Mouse (Mus musculus) frontal cortex, postnatal 14 days (tissue): Measurements from ENCODE around the gene Clasp2.
A peak's percentile ranks its signal among the peaks of the same experiment; 100 is the strongest.

Experiments used
- DNase-seq, 2 experiments: peaks; one replicate each; pipeline ENCODE4 v3.0.0; 2022; ENCODE audit warnings: low spot score in 2 of 2

The Clasp2 gene

DNA sequence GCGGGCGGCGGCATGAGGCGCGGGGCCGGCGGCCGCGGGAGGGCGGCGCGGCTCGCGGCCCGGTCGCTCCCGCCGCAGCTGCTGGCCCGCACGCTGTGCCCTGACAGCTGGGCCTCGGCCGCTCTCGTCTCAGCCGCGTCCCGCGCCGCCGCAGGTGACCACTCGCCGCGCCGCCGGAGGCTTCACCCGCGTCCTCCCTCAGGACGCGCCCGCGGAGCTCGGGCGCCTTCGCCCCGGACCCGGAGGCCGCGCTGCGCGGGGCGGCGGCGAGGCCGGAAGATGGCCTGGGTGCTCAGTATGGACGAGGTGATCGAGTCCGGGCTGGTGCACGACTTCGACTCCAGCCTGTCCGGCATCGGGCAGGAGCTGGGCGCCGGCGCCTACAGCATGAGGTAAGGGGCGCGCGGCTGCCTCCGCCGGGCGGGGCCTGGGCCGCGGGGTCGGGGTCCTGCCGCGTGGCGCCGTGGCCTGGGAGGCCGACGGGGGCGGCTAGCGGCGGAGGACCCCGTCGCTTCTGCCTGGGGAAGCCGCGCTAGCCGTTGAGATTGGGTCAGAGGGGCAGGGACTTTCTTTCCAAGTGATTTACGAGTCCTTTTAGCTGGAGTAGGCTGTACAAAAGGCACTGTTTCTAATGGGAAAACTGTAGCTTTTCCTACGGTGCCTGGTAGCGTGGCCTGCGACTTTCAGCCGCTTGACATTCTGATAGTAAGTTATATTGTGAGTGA, 190.3 kb downstream of the Clasp2 start:
- peak in 1 of 2 experiments; percentile 15 for DNase-seq

DNA sequence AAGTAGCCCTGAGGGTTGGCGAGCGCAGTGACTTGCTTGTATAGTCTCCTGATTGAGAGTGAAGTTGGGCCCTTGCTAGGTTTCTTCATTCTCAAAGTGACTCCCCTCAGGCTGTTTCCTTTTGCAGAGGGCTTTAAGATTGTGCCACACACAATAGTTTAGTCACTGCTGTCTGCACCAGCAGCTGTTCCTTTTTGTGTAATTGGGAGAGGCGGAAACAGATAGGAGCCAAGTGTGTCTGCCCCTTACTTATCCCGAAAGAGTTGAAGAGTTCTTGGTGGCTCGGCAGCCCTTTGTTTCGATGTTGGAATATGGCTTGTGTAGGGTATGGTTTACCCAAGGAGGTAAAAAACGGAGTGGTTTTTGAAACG, 190.8 kb downstream of the Clasp2 start:
- no peak for DNase-seq

DNA sequence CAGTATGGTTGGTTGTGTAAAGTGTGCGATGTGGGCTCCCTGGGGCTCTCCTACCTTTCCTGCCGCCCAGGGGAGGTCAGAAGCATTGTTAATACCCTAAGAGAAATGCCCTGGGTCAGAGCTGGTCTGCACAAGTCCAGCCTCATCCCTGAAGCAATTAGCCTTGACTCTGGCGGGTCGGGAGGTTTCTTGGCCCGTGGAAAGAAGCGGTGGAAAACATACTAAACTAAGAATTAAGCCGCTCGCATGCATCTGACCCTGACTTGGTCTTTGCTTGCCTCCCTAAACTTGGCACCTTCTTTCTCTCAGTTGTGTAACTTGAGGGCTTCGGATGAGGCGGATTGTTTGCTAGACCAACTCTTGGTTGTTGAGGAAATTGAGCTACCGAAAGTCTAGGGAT, 191.2 kb downstream of the Clasp2 start:
- DNase-seq: no peak

DNA sequence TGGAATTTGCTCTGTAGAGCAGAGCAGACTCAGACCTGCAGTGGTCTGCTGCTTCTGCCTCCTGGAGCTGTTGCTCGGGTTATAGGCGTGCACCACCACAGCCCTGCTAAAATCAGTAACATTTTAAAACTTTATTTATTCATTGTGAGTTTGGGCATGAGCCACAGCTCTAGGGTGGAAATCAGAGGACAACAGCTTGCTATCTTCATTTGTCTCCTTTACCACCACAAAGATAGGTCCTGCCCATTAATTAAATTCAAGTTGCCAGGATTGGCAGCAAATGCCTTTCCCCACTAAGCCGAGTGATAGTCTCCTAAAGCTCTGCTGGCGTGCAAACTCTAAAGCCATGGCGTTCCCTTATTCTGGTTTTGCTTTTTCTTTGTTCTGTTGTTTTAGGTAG, 194.4 kb downstream of the Clasp2 start:
- DNase-seq: no peak

DNA sequence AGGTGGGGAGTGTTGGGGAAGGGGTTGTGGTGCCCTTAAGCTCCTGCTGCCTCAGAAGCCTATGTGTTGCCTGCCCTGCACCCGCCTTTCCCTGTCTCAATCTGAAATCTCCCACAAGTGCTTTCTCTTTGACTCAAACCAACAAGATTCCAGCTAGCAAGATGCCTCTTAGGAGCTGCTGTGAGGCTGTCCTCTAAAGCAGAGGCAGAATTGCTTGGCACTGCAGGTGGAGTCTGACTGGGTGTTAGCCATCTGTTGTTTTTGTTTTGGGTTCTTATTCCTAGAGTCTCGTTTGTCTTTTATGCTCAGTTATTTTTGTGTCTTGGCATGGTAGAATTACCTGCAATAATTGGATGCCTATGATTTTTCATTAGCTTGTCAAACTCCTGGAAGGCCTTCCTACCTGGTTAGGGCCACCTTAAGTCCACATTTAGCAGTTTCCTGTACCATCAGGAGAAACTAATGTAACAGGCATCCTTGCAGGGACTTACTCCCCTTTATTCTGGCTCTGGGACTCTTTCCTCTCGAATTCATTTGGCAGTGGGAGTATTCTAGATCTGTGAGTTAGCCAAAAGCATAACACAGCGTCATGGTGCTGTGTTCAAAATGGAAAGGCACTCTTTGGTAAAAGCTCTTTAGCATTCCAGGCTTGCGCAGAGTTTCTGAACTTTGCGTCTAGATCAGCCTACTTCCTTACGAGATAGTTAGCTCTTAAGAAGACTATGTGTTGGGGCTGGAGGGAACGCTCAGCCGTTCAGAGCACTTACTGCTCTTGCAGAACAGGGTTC, 198.0 kb downstream of the Clasp2 start:
- no peak for DNase-seq

DNA sequence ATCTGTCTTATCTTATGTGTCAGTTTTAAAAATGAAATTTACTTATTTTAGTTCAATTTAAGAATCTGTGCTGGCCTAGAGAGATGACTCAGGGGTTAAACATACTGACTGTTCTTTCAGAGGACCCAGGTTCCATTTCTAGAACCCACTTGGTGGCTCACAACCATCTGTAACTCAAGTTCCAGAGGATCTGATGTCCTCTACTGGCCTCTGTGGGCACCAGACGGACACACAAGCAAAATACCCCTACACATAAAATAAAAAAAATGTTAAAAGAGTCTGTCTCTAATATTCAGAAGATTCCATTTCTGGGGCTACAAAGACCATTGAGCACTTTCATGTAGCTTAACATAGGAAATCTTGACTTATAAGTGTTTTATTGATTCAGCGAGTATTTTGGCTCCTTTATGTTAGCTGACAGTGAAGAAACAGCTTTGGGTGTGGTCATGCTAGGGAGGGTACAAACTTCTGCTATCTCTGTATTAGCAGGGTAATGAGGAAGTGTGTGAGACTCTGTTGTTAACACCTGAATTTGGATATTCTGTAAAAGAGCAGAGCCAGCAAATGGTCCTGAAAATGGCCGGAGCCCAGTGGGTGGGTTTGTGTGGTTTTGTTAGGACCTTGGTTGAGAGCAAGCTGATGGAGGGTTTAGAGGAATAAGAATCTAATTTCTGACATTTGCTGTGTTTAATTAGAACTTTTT, 200.0 kb downstream of the Clasp2 start:
- no peak for DNase-seq

DNA sequence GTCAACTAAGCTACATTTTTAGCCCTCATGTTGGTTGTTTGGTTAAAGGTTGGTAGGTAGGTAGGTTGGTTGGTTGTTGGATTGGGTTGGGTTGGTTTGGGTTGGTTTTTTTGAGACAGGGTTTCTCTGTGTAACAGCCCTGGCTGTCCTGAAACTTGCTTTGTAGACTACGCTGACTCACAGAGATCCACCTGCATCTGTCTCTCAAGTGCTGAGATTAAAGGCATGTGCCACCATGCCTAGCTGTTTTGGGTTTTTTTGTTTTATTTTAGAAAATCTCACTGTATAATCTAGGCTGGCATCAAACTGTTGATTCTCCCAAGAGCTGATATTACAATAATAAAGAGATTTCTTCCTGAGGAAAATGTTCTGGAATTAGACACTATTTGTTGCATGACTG, 202.1 kb downstream of the Clasp2 start:
- no peak for DNase-seq

DNA sequence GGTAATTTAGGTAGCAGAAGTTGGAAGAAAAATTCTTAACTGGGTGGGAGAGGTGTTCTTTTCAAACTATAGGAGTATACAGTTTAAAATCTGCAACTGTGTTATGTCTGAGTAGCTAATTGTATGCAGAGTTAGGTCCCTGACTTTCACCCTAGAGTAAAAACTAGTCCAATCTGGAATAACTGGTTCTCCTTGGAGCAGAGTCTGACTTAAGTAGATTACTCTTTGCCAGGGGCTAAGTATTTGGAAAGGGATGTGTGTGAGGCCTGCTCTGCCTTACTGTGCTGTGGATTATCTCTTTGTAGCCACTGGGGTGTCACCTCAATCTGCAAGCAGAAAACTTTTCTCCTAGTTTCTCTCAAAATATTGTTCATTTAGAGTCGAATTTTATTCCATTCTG, 205.9 kb downstream of the Clasp2 start:
- DNase-seq: no peak

DNA sequence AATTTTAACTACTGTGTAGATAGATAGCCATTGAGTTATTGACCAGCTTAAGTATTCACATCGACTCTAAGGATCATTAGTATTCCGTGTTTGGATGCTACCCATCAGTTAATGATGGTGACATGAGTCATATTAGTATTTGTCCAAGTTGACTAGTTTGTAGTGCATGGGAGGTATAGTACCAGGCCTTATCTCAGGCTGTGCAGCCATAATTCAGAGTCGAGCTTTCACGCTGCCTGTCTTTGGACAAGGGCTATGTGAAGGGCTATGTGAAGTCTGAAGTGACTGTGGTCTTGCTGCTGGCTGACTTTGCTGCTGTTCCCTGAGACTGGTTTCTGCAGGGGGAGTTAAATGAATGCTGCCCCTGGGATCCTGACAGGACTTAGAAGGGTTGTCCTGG, 216.5 kb downstream of the Clasp2 start:
- no peak for DNase-seq

DNA sequence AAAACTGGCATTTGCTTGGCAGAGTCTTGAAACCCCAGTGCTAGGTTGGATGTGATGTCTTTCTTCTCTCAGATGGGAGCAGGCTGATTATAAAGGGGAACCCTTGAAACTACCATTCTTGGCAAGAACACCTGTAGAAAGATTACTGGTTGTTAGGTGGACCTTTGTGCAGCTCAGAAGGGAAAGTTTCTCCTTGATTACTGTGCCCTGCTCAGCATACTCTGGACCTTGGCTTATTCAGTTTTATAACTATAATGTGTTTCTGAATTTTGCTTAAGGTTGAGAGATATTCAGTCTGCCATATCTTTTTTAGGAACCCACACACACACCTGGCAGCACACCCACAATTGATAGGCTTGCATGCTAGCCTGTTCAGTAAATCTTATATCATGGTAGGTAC, 222.4 kb downstream of the Clasp2 start:
- DNase-seq: no peak

DNA sequence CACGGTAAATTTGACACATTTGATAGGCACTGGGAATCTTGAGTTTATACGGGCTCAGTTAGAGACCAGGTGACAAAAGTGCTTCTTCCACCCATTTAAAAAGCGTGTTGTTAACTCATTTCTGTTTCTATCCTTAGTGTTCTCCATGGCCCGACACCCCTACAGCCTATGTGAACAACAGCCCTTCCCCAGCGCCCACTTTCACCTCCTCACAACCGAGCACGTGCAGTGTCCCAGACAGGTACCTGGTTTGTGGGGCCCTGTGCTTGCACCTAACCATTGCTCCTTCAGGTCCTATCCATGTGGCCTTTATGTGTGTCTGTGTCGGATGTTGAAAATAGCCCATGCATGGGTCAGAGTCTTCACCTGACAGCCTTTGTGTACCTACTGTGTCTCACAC, 223.1 kb downstream of the Clasp2 start:
- no peak for DNase-seq

DNA sequence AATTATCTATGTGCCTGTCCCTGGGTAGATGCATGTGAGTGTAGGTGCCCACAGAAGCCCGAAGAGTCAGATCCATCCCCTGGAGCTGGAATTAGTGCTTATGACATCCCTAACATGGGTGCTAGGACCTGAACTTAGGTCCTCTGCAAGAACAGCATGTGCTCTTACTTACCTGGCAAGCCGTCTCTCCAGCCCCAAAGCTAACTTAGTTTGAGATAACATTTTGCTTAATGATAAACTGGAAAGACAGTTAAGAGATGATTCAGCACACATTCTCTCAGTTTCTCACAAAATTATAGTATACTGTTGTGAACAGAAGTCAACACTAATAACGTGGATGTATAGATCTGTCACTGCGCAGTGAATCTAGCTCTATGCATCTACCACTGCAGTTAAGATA, 225.6 kb downstream of the Clasp2 start:
- no peak for DNase-seq

DNA sequence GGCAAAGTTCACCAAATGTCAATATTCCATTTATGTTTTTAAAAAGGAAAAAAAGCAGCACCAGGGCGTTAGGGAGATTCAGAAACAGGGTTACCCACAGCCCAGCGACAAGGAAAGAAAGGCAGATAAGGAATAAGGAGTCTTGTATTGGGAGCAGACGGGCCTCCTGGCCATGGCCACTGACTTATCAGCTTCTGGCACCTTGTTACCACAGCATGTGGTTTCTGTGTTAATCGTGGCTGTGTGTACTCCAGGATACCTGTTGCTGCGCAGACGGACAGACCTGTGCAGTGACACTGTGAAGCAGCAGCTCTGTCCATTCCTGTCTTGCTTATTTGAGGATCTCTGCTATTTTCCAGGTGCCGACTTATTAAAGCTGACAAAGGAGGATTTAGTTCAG, 227.7 kb downstream of the Clasp2 start:
- DNase-seq: no peak
